Mouse (Mus musculus): ENCODE results near the gene Pik3c2g.

- TF ChIP-seq CTCF (conservative IDR thresholded peaks at IDR 0.05; ENCODE audit: low read length): no peak
- TF ChIP-seq NANOG (IDR thresholded peaks at IDR 0.05; ENCODE audit: borderline replicate concordance, low read length): no peak
- no peak for TF ChIP-seq POU5F1 (IDR thresholded peaks at IDR 0.05; ENCODE audit: borderline replicate concordance, low read length)
Observed at GRCm38 (mm10) chr6:139599216-139599615, 12.2 kb downstream of the Pik3c2g start.

Measured in E14TG2a.4 (cell line).